Mouse (Mus musculus): ENCODE measurements at regions not wholly inside any gene's neighbourhood (a gene's known extent, or its start where the extent isn't known, plus 50 kb on each side); places are given as distances from the start of the nearest gene placed in this dataset.
"Not testable (repeated sequence)": the region's sequence is repeated elsewhere in the genome, so short reads cannot be mapped to it uniquely, and the experiment has no call there.

GRCm38 (mm10) chr14:86322365-86322764, 818.7 kb downstream of the Diaph3 start:
- in situ Hi-C loops (cut with MboI, MseI) = no loop called here

GRCm38 (mm10) chr14:86315974-86316373, 825.1 kb downstream of the Diaph3 start:
- in situ Hi-C loops (cut with MboI, MseI) = no loop called here

DNA sequence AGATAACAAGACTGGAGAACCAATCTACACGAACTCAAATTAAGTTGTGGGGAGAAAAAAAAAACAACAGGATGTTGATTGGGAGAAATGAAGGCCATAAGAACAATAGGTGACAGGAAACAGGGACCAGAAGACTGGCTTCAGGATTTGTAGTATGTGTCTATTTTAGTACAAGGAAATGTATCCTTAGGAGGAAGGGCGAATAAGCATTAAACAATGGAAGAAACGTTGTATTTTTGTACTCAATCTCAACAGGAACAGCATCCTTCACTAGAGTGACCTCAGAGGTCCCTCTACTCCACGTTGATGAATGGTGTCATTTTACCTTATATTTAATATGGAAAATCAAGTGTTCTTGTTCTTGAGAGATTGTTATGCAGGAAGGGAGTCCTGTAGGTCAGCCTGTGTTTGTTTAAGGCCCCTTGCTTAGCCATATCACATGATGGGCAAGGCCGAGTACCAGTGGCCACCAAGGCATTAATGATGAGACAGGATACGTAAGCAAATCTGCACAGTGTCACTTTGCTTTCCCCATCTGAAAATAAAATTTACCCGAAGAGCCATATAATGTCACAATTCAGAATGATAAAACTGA, 832.0 kb downstream of the Diaph3 start:
- in situ Hi-C loops (cut with MboI, MseI) = no loop called here

DNA sequence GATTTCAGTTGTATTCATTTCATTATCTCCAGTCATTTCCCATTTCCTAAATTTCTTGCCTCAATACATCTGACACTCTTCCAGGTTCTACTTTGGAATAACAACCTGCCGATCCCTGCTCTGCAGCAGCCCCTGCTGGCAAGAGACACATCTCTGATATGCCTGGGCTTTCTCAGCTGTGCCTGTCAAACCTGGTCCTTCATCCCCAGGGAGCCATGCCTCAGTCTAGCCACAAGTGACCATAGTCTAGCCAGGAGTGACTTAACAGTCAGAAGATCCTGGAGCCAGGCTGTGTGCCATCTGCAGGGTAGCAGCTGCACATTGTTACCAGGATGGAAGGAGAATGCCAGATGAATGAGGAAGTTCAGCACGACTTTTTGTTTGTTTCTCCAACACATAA, 833.2 kb downstream of the Diaph3 start:
- in situ Hi-C loops (cut with MboI, MseI) = no loop called here

DNA sequence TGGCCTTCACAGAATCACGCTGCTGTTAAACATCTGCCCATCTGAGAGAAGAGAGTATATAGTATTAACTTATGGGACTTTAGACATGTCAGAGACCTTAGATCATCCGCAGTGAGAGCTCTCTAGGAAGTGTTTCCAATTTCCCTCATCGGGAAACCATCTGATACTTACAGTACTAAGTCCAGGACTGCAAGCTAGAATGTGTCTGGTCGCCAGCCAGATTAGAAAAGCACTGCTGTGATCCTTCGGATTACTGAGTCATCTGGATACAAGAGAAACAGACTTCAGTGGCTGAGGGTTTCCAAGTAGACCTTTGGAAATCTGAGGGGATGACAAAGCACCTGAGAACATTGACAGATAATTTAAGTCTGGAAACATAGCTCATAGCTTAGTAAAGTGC, 839.4 kb downstream of the Diaph3 start:
- in situ Hi-C loops (cut with MboI, MseI) = no loop called here

- in situ Hi-C loops (cut with MboI, MseI) = no loop called here
Observed at GRCm38 (mm10) chr14:86300811-86301210, 840.2 kb downstream of the Diaph3 start.

- in situ Hi-C loops (cut with MboI, MseI) = no loop called here
Observed at GRCm38 (mm10) chr14:86297991-86298390, 843.0 kb downstream of the Diaph3 start.

GRCm38 (mm10) chr14:86294606-86295005, 846.4 kb downstream of the Diaph3 start:
- in situ Hi-C loops (cut with MboI, MseI) = not testable (repeated sequence)

- in situ Hi-C loops (cut with MboI, MseI) = no loop called here
Observed at GRCm38 (mm10) chr14:86293804-86294203, 847.2 kb downstream of the Diaph3 start.

- in situ Hi-C loops (cut with MboI, MseI) = no loop called here
Observed at GRCm38 (mm10) chr14:86293371-86293770, 847.7 kb downstream of the Diaph3 start.

GRCm38 (mm10) chr14:86290556-86290955, 850.5 kb downstream of the Diaph3 start:
- in situ Hi-C loops (cut with MboI, MseI) = no loop called here

- in situ Hi-C loops (cut with MboI, MseI) = no loop called here
Observed at GRCm38 (mm10) chr14:86261640-86262230, 879.3 kb downstream of the Diaph3 start.

DNA sequence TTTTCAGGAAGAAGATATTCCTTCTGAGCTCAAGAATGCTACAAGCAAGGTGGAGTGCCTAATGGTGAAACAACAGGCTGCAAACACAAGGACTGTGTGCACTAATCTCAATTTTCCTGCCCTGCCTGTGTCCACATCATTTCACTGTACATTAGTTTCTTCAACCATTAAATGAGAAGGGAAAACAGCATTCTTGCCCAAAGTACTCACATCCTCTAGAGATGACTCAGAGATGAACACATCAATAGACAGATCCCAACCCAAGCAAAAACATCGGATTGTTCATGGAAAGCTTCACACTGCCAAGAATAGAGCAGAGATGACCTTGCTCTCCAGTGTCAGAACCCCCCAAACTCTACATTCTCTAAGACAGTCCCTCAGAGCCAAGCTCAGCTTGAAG, 886.8 kb downstream of the Diaph3 start:
- in situ Hi-C loops (cut with MboI, MseI) = no loop called here

- in situ Hi-C loops (cut with MboI, MseI) = no loop called here
Observed at GRCm38 (mm10) chr14:86251617-86252016, 889.4 kb downstream of the Diaph3 start.

DNA sequence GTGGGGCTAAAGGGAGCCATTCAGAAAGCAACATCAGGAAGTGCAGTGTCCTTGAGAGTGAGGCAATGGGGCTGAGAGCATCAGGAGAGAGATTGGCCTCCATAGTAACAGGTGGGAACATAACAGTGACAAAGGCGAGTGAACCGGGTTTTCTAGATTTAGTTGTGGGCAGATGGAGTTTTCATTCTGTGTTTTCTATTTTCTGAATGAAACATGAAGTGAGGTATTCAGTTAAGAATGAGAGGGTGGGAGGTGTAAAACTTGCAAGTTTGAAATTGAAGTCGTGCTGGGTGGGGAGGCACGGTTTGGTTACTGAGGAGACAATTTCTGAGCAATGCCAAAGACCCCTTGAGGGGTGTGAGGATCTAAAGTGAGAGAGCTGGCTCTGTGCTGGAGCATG, 893.3 kb downstream of the Diaph3 start:
- in situ Hi-C loops (cut with MboI, MseI) = no loop called here

DNA sequence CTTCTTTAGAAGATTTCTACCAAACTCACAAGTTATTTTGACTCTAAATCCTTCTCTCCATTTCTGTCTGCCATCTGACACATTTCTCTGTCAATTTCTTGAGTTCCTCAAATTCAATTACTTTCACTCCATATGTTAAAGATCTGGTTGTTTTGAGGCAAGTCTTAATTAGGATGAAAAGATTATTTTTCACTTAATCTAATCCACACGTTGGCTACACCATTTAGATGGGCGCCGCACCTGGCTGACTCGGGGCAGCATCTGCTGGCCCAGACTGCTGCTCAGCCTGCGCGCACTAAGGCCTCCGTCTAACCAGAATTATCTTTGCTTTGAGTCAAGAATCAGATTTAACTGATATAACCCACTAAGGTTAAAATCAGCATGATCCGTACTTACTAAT, 894.3 kb downstream of the Diaph3 start:
- in situ Hi-C loops (cut with MboI, MseI) = no loop called here

GRCm38 (mm10) chr14:86243662-86244061, 897.4 kb downstream of the Diaph3 start:
- in situ Hi-C loops (cut with MboI, MseI) = no loop called here

- in situ Hi-C loops (cut with MboI, MseI) = no loop called here
Observed at GRCm38 (mm10) chr14:86242836-86243235, 898.2 kb downstream of the Diaph3 start.

DNA sequence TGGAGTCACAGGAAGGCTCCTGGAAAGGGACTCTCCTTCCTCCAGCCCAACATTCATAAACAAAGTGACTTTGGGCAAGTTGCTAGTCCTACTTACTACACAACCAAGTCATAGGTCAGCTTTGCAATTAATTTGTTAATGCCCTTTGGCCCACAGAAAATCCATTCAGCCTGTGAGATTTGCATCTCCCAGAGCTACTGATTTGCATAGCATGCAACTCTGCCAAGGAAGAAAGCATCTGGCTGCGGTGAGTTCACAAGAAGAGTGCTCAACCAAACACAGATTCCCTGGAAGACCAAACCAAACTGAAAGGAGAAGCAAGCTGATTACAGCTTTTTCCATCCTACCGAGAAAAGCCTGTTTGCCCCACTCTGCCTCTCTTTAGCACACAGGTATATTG, 901.9 kb downstream of the Diaph3 start:
- in situ Hi-C loops (cut with MboI, MseI) = no loop called here

DNA sequence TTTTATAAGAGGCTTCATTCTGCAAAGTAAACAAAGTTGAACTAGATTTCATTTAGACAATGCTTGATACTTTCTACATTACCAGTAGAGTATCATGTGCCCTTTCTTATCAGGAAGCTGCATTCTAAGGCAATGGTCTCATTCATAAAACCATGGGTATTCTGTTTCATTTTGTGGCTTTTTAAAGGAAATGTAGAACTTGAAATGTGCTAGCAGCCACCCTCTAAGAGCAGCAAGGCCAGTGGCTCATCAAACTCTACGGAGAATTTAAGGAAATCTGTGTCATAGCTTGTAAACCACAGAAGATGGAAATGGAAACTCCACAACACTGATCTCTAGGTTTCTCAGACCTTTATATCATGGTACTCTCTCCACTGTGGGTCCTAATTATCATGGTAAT, 907.7 kb downstream of the Diaph3 start:
- in situ Hi-C loops (cut with MboI, MseI) = no loop called here

GRCm38 (mm10) chr14:86230609-86231008, 910.4 kb downstream of the Diaph3 start:
- in situ Hi-C loops (cut with MboI, MseI) = no loop called here

DNA sequence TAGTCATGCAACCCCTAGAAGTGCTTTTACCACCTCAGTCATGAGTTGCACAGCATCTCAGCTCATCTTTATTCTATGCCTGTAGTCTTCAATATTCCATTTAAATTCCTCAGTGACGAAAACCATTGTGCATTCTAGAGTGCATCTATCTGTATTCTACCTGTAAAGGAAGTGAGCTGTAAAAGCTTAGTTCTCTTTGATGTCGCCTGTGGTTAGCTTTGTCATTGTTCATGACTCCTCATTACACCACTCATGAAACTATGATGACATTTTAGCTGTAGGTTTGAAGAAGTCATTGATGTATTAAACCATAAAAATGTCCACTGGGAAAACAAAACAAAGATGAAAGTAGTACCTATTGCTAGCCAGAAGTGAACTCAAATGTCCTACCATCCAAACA, 911.3 kb downstream of the Diaph3 start:
- in situ Hi-C loops (cut with MboI, MseI) = no loop called here

DNA sequence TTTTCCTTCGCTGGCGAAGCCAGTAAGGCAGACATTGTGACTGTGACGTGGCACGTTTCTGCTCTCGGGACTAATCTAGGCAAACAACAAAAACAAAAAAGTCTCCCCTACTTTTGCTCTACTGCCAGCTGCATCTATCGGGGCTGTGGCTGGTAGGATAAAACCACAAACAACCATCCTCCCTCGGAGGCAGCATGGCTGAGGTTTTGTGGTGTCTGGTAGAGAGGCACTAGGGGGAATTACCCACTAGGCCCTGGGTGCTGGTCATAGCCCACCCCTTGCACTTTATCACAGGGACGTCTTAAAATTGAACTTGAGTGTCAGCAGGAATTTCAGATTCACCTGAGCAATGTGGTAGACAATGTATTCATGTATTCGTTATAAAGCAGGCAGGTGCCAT, 925.3 kb downstream of the Diaph3 start:
- in situ Hi-C loops (cut with MboI, MseI) = no loop called here

- in situ Hi-C loops (cut with MboI, MseI) = no loop called here
Observed at GRCm38 (mm10) chr14:86211654-86212053, 929.4 kb downstream of the Diaph3 start.
